Mouse (Mus musculus) thymus, postnatal 25 days (tissue): ENCODE results near the gene Pdlim1.
"Not testable (repeated sequence)": the region's sequence is repeated elsewhere in the genome, so short reads cannot be mapped to it uniquely, and the experiment has no call there.

Experiments used
- DNase-seq: peaks from one replicate; pipeline ENCODE4 v3.0.0; 2022

Pdlim1 gene

DNA sequence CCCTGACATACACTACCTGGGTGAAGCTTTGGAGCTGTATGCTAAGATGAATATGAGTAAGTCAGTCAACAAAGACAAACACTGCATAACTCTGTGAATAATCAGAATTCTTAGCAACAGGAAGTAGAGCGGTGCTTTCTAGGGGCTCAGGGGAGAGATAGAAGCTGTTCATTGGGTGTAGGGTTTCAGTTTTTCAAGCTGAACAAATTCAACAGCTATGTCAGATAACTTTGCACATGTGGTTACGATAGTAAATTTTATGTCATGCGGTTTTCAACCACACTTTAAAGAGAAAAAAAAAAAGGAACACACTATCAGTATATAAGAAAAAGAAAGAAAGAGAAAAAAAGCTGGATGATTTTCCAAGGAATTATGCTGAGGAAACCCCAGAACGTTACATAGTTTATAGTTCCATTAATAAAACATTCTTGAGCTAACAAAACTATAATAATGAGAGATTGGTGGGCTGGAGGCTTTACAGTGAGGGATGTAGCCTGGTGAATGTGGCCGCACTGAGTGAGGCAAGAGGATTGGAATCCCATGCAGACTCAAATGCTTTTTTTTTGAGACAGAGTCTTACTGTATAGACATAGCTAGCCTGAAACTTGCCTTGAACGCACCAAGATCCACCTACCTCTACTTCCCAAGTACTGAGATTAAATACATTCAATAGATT lies 33.3 kb downstream of the Pdlim1 start:
- no peak for DNase-seq

DNA sequence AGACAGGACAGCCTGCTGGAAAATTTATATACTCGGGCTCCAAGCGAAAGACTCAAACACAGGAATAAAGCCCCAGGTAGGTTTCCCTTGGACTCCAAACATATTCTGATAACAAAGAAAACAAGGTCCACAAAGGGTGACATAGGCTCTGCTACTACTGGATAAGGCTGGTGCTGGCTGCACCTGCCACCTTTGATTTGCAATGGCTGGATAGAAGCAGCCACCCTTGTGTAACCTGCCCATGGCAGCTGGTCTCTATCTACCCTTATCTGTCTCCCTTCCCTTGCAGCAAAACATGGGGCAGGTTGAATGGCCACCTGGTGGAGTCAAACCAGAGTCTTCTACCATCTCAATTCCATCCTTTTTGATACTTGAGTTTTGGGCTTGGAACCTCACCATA lies 39.1 kb downstream of the Pdlim1 start:
- no peak for DNase-seq

DNA sequence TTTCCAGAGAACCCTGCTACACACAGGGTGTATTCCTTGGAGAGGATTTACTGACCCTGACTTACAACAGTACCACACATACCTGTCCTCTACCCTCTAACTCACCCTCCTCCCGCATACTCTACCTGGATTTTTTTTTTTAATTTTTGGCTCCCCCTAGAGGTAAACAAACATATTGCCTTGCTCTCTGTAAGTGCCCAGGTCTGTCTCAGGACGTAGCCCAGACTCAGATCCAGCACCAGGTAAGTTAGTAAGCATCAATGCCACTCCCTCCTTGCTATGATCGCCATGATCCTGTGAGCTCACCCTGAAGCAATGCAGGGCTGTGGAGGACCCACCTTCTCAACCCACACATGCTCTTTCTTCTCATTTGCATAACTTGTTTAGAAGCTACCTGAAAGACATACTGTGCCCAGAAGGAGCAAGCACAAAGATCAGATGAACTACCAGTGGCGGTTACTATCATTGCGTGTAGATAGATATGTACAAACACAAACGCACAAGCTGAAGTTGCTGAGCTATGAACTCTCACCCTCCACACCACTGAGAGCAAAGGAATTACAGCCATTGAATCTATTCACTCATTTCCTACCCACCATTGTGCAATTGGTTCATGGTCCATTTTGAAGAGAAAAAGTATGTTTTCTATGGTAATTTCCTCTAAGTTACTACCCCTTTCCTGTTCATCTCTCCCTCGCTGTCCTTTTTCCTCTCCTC lies 39.7 kb downstream of the Pdlim1 start:
- DNase-seq: no peak

DNA sequence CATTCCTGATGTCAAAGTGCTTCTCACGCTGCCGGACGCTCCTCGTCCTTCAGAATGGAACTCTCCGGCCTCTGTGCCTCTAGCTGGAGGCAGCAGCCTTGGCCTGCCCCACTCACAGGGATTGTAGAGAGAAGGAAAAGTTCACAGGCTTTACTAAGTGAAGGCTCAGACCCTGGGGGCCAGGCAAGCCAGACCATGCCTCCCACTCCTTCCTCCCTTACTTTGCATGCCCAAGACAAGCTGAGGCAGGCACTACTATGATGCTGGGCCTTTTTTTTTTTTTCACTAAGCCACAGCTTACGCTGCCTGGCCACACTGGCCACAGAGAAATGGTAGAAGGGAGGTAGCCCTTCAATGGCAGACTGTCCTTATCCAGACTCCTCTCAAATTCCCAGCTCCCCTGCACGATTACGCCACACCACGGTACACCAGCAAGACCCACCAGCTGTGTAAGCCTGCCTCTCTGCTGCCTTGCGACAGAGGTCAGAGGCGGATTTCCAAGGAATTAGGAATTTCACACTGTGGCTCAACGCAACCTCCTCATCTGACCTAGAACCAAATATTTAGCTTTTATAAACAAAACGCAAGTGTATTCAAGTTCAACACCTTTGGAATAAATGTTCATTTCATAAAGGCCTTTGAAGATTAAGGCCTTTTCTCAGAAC lies 40.4 kb downstream of the Pdlim1 start:
- no peak for DNase-seq

DNA sequence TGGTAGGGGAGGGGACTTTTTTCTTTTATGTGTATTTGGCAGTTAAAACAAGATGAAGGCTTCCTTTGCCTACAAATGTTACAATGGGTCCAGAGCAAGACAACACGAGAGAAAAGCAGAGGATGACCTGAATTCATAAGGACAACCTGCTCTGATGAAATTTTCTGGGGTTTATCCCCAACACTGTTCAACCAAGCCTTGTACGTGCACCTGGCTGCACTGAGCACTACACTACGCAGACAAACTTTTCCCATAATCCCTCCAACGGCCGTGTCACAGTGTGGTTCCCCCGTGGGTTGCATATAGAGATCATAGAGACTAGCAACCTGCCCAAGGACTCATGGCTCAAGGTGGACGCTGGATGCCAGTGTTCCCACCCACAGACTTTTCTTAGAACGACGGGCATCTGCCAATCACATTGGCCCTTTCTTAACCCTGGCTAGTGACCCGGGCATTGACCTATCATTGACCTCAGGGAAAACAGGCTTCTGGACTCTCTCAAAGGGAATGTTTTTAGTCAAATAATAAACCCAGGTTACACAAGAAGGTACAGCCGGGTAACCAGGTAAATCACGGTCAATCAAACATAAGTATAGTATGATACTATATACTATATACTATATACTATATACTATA lies 45.0 kb downstream of the Pdlim1 start:
- no peak for DNase-seq

DNA sequence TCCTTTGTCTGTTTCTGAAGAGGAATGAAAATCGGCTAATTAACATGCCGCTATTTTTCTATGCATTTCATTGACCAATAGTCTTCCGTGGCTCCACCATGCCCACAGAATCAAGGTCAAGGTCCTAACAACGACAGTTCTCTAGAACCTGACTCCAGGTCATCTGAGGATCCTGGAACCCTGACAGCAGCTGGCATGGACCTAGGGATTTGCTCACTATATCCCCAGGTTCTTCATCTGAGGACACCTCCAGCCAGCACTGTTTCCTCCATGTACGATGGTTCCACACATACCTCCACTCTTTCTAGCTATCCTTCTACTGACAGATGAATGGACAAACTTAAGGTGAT lies 45.9 kb downstream of the Pdlim1 start:
- DNase-seq: no peak

DNA sequence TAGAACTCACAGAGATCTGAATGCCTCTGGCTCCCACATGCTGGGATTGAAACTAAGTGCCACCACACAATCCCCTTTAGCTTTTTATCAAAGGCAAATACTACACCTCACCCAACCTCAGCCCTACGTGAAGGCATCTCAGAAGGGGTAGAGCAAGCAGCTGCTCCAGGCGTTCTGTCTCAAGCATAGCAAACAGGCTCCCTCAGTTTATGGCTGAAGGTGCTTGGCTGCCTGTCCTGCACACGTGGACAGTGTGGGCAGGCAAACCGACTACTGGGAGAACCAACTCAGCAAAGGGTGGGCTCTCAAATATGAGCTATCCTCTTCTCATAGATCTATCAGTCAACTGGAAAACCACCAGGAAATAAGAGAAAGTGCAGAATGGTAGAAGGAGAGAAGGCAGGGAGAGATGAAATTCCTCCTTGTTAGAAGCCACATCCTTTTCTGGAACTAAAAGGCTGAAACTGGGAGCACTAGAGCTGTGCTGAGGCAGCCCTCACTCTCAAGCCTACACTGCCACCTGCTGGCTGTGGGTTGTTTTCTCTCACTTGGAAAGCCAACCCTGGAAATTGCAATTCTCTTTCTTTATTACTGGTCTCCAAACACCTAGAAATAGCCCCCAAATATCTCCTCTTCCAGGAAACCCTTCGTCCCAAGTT lies 46.4 kb downstream of the Pdlim1 start:
- DNase-seq: peak; percentile 54

DNA sequence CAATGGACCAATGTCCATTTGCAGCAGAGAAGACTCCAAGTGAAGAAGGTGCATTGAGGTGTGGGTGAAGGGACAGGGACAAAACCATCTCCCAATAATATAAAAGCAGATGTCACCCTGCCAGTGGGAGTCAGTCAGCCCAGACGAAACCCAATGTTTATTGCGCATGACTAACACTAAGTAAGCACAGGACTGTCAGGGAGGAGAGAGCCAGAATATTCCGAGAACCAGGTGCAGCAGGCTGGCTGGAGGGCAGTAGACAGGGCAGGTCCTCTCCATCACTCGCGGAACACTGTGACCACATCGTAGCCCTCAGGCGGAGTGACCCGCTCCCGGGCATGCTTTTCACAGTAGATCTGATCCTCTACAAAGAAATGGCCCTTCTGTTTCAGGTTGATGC lies 49.3 kb downstream of the Pdlim1 start:
- not testable (repeated sequence) for DNase-seq

DNA sequence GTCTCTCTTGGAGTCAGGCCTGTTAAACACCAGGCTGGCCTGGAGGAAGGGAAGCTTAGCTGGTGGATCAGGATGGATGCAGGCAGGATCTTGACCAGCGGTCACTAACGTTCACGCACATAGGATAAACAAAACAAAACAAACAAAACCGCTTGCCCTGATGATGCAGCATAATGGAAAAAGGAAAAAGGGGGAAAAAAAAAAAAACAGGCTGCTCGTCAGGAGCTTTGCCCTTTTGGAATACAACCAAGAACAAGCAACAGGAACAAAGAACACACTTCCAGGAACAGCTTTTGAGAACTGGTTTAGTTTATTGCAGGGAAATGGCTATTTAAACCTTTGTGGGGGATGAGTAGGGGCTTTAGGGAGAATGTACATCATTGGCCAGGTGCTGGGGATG lies 50.8 kb downstream of the Pdlim1 start:
- no peak for DNase-seq

DNA sequence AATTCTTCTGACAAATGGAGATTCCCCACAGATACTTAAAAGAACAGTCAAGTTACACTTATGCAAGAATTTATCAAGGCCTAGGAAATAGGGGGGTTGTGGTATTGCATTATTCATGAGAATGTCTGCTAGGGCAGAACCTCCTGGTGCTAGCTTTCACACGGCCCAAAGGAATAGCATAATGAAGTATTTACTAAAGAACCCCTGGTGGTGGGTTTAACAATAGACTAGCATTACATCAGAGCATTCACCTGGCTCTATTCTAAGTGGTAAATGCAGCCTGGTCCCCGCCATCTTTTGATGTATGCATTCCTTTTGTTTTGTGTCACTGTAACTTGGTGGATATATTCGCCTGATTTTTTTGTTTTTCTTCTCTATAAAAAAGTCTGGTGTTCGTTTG lies 68.7 kb downstream of the Pdlim1 start:
- DNase-seq: not testable (repeated sequence)

DNA sequence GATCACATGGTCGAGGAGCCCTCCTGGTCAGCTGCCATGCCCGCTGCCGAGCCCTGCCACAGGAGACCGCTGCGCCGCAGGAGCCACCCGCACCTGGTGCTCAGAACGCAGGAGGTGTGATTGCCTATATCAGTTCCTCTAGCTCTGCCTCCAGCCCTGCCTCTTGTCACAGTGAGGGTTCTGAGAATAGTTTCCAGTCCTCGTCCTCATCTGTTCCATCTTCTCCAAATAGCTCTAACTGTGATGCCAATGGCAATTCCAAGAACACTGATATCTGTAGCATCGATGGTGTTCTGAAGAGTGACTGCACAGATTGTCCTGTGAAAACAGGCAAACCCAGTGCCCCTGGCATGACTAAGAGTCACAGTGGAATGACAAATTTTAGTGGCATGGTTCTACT lies 81.0 kb downstream of the Pdlim1 start:
- no peak for DNase-seq

DNA sequence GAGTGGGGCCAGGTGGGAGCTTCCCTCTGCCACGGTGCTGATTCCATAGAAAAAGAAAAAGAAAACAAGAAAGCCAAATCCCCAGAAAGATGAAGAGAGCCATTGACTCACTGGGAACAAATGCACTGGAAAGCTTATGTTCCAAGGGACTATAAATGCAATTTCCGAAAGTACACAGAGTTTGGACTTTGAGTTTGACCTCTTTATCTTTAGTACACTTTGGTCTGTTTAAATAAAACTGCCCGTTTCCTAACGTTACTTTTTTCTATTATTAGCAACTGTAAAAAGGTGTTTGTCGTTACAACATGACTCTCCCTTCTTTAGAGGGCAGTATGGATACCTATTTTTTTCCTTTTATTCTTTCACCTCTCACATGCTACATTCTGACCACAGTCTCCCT lies 84.5 kb downstream of the Pdlim1 start, which contains the start of gene Cyp2c70:
Gene Cyp2c70, minus strand, starts transcription at position 174 of the 400 bp plus-strand sequence.
- no peak for DNase-seq

DNA sequence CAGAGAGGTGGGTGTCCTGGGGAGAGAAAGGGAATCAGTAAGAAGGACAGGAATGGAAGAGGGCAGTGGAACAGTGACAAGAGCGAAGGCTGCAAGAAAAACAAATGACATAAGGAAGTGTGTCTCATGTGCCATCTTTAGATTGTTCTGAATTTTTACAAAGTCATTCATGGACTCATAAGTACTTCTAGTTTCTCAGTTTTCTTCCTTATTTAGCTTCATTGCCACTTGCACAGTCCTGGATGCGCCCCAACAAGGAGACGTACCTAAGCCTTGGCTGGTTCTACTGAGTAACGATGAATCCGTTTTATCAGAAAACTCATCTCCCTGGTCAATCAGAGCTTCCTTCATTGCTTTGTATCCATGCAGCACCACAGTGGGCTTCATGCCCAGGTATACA lies 88.0 kb downstream of the Pdlim1 start:
- DNase-seq: no peak

DNA sequence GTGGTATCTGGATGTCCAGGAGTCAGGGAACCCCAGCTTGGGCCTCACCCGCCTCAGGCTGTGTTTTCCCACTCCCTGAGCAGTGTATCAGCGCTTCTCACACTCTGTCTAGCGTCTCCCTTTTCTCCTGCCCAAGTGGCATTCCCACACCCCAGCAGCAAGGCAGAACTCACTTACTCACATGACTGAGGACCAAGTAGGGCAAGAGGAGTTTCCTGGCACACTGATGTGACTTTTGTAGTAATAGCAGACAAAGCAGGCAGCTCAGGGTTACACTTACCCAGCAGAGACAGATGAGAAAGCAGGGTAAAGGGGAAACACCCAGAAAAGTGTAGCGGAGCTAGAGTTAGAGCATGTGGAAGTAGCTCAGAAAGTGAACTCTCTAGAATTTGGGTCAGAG lies 93.3 kb downstream of the Pdlim1 start:
- no peak for DNase-seq
